Mouse (Mus musculus) skeletal muscle tissue, adult 2 months (tissue): ENCODE measurements around the gene Zfand3.

Experiments used
- DNase-seq: peaks from one replicate; pipeline ENCODE4 v3.0.0-alpha.2; 2012; ENCODE audit warnings: low read depth, low spot score

The Zfand3 gene

DNA sequence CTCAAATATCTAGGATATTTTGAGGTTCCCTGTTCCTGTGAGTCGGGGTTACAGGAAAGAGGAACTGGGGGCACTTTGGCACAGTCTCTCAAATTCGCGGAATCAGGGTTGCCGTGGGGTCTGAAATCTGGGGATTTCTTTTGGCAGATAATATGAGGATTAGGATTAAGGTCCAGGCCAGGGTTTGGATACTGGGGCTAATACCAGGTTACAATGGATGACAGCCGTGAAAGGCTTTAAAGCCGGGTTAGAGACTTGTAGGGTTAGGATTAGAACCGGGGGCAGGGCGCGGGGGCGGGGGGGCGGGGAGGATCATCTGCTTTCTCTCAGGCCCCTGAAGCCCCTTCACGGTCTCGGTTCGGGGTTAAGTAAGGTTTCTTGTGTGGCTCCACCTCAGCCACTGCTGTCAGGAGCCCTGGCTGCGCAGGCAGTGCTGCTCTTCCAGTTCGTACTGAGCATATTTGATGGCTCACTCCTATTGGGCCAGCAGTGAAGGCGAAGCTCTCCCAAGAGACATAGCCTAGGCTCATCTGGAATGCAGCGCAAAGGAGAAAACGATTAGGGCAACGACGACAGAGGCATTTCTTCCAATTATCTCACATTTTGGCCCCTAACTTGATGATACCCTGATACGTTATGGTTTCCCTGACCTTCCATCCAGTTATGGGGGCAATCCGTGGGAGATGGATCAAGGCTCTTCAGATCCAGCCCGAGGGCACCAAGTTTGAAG lies 5.8 kb upstream of the Zfand3 start:
- no peak for DNase-seq

DNA sequence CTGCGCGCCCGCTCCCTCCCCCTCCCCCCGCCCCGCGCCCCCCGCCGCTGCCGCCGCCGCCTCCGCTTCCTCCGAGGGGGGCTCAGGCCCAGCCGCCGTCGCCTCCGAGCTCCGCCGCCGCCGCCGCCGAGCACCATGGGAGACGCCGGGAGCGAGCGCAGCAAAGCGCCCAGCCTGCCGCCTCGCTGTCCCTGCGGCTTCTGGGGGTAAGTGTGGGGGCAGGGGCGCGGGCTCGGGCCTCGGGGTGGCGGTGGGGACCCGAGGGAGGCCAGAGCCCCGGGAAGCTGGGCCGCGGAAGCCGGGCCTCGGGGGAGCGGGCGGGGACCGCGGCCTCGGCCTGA lies 540 bp downstream of the Zfand3 start:
- DNase-seq, result no peak

DNA sequence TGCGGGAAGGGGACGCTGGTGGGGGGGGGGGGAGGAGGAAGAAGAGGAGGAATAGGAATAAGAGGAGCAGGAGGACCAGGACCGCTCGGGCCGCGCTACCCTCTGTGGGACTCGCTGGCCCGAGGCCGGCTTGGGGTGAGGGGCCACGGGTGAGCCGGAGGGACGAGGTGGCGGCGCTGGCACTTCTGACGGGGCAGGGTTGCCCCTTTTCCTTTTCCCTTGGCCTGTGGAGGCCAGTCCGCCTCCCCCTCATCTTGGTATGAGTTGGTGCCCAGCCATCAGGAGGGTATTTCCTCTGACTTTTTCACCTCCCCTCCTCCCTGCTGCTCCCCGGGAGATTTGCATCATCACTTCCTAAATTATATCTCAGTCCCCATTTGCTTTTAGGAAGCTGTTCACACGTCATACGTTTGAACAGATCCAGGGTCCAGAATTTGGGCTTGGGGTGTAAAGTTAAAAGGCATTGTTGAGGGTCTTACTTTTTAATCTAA lies 963 bp downstream of the Zfand3 start:
- peak; percentile 35 for DNase-seq

DNA sequence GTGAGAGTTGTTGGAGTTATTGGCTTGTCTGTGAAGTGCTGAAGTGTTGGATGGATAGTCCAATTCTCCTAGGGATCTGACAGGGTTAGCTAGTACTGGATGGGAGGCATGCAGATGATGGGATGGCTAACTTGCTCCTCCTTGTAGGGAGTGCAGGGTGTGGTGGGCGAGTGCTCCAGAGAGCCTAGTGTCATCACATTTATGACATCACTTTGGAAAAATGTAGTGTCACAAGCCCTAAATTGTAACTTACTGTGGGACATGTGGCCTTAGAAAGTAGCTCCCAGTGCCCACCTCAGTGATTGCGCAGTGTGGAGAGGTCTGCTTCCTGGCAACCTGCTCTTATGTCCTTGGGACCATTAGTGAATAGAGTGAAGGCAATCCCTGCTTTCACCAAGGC lies 2.3 kb downstream of the Zfand3 start:
- DNase-seq, result peak; percentile 45

DNA sequence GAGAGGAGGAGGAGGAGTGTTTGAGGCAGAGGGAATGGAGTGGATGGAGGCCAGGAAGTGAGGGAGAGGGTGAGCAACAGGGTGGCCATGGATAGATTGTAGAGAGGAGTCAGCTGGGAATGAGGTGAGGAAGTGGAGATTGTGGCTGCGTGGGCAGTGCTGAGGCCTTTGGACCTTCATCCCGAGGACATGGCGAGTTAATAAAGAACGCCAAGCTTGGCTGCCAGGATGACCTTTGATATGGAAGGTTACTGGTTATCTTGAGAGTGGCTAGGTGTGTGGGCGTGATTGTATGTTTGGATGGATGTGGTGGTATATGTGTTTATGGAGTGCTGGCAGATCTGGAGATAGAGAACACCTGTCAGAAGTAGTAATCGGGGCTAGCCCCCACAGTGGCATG lies 3.4 kb downstream of the Zfand3 start:
- no peak for DNase-seq

DNA sequence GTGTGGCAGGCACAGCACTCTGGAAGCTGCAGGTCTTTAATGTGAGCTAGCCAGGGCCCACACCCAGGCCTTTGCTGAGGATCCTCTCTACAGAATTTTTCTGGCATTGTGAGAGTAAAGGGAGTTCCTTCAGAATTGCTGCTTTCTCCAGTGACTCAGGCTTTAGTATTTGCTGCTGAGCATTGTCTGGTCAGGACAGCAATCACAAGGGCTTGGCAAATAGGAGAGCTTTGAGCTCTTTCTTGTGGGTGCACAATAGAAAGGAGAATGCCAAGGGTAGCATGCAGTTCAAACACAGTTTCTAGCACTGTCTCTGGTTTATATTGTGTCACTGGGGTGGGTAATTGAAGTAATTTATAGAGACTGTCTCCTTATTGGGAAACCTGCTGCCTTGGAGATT lies 3.9 kb downstream of the Zfand3 start:
- no peak for DNase-seq

DNA sequence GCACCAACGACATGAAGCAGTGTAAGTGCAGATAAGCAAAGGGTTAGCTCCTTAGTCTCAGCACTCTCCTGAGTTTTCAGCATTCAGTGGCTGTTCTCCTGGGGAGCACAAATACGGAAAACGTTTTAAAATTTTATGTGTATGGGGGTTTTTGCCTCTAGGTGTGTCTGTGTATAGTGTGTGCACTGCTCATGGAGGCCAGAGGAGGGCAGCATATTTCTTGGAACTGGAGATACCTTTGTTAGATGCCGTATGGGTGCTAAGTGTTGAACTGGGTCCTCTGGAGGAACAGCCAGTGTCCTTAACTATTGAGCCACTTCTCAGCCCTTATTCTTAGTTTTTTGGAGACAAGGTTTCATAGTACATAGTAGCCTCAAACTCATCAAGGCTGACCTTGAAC lies 10.1 kb downstream of the Zfand3 start:
- DNase-seq, result no peak

DNA sequence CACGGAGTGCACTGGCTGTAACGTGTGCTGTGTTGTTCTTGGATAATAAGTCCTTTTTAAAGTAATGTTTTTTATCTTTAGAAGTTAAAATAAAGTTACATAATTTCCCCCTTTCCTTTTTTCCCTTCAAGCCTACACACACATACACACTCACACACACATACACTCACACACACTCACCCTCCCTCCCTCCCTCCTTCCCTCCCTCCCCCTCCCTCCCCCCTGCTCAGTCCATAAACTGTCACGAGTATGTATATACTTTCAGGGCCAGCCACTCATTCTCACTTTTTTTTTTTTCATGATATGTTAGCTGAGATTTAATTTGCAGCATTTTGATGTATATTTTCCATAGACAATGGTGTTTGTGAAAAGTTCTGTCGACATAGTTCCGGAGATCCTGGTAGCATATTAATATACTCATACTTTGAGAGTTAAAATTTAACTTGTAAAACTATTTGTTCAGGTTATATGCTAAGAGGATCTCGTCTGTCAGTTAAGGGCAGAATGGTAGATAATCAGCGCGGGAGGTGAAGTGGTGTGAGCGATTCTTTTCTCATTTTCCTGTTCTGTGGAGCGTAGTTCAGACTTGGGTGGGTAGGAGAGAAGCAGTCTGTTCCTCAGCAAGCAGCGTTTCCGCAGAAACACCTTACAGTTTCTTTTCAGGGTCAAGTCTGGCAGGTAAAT lies 14.5 kb downstream of the Zfand3 start:
- DNase-seq, result no peak

DNA sequence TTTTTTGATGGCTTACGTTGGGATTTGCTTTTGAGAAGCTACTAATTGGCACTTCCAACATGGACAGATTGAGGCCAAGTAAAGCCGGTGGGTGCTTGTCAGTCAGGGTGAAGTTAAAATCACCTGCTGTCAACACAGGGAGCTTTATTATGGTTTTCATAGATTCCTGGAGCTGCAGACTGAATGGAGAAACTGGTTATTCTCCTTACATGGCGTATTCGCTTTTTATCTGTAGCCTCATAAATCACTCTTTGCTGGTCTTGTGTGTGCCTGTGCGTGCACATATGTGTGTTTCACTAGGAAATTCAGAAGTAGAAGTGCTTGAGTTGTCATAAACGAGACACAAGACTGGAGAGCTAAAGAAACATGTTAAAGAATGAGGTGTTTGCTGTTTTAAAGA lies 15.4 kb downstream of the Zfand3 start:
- DNase-seq, result no peak

DNA sequence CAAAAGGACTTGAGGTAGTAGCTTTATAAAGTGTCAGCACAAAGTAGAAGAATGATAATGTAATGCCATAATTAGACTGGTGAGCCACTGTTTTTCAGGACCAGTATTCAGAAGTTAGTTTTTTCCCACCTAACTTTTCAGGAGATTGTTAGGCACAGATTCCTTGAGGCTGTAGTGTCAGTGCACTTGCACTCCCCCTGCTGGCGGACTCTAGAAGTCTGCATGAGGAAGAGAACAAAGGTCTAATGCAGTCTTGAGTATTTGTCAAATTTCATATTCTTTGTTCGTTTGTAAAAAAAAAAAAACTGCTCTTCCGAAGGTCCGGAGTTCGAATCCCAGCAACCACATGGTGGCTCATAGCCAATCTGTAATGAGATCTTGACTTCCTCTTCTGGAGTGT lies 20.1 kb downstream of the Zfand3 start:
- DNase-seq, result peak; percentile 49

DNA sequence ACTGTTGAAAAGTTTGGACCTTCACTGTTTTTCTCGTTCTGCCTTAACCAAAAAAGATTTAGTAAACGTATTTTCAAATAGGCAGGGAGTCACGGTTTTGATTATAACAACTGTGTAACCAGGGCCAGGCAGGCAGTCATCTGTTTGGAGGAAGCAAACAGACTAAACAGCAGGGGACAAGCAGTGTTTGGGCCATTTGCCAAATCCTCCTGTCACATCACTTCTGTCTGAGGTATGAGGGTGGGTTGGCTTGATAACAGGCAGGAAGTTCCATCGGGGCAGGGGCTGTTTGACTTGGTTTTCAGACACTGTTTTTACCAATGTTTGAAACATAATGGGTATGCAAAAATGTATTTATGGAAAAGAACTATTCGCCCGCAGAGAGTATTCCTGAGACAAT lies 22.1 kb downstream of the Zfand3 start:
- DNase-seq, result peak; percentile 22

DNA sequence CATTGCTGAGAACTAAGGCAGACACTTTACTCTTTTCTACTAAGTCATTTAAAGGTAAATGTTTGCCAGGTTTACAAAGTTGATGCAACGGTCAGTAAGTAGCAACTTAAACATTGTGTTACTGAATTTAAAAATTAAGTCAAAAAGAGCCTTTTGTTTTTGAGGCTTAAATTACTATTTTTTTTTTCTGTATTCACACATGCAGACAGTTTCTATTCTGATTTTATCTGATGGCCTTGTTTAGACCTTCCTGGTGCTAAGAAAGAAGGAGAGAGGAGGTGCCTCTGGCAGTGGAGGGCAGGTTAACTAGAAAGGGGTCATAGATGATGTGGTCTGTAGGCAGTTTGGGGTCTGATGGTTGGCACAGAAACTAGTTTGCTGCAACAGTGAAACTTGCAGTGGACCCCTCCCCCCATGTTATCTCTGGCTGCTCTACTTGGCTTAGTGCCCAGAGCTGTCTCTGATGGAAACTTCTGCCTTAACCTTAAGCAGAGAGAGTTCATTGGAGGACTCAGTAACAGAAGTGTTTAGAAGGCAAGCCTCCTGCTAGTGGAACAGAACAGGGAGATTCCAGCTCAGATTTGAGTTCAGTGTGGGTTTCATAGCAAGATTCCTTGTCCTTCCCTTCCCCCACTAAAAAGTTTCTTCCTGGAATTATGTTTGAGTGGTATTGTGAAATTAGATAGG lies 23.0 kb downstream of the Zfand3 start:
- peak; percentile 36 for DNase-seq

DNA sequence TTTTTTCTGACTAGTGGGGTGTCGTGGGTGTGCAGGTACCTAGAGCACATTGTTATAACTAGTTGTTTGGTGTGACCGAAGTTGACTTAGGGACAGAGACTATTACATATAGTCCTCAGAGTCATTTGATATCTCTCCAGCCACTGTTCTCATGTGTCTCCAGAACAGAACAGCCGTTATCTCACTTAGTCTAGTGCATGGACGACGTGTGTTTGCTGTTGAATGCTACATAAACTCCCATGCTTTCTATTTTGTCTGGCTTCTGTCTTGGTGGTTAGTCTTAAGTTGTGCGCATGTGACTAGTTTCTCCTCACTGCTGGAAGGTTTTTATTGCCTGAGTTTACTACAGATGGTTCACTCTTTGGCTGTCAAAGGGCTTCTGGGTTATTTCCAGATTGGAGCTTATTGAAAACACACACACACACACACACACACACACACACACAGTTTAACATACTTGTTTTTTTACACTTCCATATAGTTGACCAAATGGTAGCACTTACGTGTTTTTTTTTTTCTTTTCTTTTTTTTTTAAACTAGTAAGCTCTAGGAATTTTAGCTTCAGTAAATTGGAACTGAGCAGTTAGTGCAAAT lies 25.2 kb downstream of the Zfand3 start:
- DNase-seq, result no peak

DNA sequence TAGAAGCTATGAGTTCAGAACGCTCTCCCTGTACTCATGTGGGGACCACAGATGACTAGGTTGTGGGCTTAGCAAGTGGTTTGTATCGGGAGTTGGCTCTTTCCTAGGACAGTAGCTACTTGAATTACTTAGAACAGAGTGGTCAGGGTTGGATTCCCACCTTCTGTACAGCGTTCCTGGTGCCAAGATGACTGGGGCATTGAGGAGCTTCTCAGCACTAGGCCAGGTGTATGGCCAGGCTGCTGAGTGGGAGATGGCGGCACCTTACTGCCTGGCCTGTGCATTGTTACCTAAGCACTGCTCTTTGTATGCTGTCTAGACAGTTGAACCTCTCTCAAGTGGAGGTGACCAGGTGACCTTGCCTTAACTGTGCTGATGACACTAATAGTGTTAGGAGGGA lies 28.3 kb downstream of the Zfand3 start:
- no peak for DNase-seq

DNA sequence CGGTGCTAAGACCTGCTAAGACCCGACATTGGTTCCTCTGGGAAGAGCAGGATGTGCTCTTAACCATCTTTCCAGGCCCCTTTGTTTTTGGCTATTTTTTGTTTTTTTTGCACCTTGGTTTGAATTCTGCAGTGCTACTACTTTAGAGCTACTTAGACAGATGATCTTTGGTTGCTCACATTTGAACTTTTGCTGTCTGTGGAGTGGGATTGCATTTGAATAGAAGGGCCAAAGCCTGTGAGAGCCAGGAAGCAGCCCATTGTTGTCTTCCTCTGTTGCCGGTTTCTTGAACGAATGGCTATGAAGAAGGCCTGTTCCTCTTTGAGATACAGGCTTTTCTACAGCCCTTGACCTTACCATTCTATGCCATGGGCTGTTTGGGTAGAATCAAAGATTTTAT lies 29.5 kb downstream of the Zfand3 start:
- no peak for DNase-seq

DNA sequence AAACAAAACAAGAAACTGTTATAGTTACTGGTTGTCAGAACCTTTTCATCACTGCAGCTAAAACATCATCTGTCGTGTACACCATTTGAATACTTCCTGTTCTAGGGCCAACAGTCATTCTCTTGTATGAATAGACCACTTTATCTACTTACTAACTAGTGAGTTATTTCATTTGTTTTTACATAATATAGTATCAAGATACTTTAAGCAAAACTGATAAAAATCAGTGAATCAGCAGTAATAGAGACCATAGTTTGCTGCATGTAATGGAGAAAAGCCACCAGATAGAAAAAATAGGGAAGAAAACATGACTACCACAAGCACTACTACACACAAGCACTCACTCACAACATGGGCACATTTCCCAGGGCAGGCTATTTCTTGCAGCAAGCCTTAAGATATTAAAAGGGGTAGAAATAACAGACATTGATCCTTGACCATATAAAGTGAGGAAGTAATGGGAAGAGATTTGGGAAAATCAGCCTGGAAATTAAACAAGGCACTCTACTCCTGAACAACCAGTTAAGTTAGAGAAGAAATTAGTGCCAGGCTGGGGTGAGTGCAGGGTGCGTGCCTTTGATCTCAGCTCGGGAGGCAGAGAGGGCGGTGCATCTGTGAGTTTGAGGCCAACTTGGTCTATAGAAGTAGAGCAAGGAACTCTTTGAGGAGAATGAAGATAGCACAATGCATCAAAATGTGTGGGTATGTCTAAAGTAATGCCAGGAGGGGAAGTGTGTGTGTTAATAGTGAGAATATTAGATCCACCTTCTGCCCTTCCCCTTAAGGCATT lies 30.9 kb downstream of the Zfand3 start:
- no peak for DNase-seq

DNA sequence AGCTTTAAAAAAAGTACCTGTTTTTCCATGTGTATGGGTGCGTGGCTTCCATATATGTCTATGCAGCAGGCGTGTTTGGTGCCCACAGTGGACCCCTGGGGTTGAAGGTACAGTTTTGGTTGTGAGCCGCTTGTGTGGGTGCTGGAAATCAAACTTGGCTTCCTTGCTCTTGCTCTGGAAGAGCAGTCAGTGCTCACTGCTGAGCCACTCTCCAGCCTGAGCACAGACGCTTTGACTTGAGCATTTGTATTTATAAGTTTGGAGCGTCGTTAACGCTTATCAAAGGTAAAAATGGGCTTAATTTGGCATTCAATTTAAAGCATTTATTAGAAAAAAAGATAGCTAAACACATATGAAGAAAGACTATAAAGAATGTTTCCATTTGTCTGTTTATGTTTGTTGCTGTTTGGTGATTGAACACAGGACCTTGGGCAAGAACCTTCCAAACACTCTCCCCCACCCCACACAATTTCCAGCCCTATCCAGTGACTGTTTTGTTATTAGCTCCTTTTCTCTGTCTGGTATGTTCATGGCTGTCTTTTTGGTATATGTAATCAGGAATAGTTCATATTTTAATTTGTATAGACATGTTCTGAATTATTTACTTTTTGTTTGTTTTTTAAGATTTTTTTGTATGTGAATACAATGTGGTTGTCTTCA lies 38.8 kb downstream of the Zfand3 start:
- DNase-seq, result no peak

DNA sequence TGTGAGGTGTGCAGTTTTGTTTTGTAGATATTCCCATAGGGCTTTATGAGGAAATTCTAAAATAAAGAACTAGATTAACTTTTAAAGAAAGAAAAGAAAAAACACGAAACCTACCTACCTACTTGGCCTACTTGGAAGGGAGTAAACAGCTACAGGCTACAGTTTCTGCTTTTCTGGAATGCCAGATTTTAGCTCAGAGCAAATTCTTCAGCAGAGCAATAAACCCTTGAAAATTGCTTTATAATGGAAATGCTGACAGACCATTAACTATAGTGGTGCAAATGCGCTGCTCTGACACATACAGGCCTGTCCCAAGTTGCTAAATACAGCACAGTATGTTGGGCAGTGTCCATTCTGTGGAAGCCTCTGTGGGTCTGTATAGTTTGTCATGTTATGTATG lies 40.6 kb downstream of the Zfand3 start:
- DNase-seq, result no peak

DNA sequence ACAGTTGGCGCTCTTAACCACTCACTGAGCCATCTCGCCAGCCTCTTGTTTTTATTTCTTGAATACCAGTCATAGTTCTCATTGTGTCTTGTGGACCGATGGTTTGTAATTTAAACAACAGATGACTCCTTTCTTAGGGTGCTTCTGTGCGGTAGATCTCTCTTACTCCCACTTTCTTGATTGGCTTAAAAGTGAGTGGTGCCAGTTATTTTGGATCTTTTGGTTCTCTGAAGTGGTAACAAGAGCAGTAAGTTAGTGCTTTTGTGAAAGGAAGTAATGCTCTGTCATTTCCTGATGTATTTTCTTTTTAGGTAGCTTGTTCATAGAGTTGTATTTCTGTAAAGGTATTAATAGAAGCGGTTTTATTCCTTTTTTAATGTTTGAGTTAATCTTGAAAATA lies 42.1 kb downstream of the Zfand3 start:
- DNase-seq, result no peak

DNA sequence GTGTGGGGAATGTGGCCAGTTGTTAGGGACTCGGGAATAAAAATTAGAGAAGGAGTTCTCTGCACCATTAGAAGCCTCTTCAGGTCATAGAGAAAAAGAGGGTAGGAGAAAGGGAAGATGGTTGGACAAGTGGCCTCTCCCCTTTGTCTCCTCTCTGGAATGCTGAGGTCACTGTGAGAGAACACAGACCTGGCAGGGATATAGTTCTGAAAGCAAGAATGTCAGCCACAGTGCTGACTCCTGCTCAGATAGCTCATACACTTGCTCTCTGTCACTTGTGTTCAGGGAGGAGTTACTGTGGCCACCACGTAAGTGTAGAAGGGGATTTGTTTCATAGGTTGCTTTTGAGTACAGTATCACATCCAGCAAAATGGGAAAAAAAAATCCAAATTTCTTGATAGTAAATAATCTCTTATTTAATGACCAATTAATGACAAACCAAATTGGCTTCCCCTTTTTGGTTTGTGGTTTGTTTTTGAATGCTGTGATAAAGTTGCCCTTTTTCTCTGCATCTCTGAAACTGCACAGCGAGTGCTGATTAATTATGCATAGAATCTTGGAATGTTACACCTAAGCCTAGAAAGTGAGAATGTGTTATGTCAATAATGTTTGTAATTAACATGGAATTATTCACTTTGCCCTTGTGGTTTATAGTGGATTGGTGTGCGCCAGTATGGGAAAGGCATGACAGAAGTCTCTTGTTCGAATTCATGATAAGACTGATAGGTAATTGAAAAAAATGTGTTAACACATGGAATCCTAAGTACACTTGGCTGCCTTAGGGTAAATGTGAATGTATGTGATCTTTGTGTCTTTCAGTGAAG lies 47.2 kb downstream of the Zfand3 start:
- DNase-seq, result no peak
